Mouse (Mus musculus) hindbrain, embryonic 12.5 days (tissue): ENCODE data around the gene Mthfd1l. TPM values are rescaled to one million over a fixed set of nuclear protein-coding genes. Genes with fewer than 3 reads are reported as not detected.

ENCODE experiments used
- ATAC-seq: fragments of 200-750 bp; cut with Nextera tagmentation; 2 replicates; pipeline ENCODE4 v1.8.0; 2017; ENCODE audit warnings: moderate TSS enrichment; ENCODE audit not compliant: low FRiP score
- H3K27ac ChIP-seq: fragments of 300-500 bp; sonication (generic); 2 replicates; pipeline ENCODE4 v1.5.1; 2016; ENCODE audit warnings: mild to moderate bottlenecking
- H3K27me3 ChIP-seq: fragments of 300-500 bp; sonication (generic); 2 replicates; pipeline ENCODE4 v1.6.1; 2016; ENCODE audit warnings: mild to moderate bottlenecking
- H3K36me3 ChIP-seq: fragments of 300-500 bp; sonication (generic); 2 replicates; pipeline ENCODE4 v1.6.1; 2016; ENCODE audit warnings: mild to moderate bottlenecking
- H3K4me1 ChIP-seq: fragments of 300-500 bp; sonication (generic); 2 replicates; pipeline ENCODE4 v1.6.1; 2016
- H3K4me2 ChIP-seq: fragments of 300-500 bp; sonication (generic); replicated peaks from 2 replicates; pipeline ENCODE4 v1.6.1; 2016; ENCODE audit warnings: mild to moderate bottlenecking
- H3K4me3 ChIP-seq: fragments of 300-500 bp; sonication (generic); 2 replicates; pipeline ENCODE4 v1.5.1; 2016; ENCODE audit warnings: mild to moderate bottlenecking
- H3K9ac ChIP-seq: fragments of 300-500 bp; sonication (generic); 2 replicates; pipeline ENCODE4 v1.6.1; 2016; ENCODE audit warnings: mild to moderate bottlenecking, moderate library complexity
- H3K9me3 ChIP-seq: fragments of 300-500 bp; sonication (generic); replicated peaks from 2 replicates; pipeline ENCODE4 v1.6.1; 2016; ENCODE audit warnings: mild to moderate bottlenecking
- WGBS: fragments of 180-500 bp; shearing (Covaris S2); methylation state at CpG from one replicate; pipeline ENCODE4 v1.1.7; 2016; 5-methylcytosine and 5-hydroxymethylcytosine counted together
- polyA plus RNA-seq: library from polyadenylated mRNA; unstranded; fragments of >200 nt; fragmentation: Nextera tagmentation; extraction: Ambion mirVana; gene quantifications from 2 replicates; pipeline ENCODE4 v1.2.1, GENCODE M21; 2016

The Mthfd1l gene
- polyA plus RNA-seq, 1 experiment from 2014 or later, result 8.3 TPM

- no peak overlapping the region for H3K9ac ChIP-seq
- no peak overlapping the region for H3K4me3 ChIP-seq
- WGBS, result 92% methylated on average over 7 of the region's 7 CpGs
- H3K27me3 ChIP-seq, result no peaks in the 10 kb centered on the region
- H3K4me1 ChIP-seq, result no peaks in the 10 kb centered on the region
- no peak overlapping the region for H3K4me2 ChIP-seq
- H3K27ac ChIP-seq, result no peak overlapping the region
- H3K9me3 ChIP-seq, result no peaks in the 10 kb centered on the region
- H3K36me3 ChIP-seq, result 0 out of 2 replicates have a peak, but pooled peaks cover 4% of the 10 kb centered on the region
- ATAC-seq, result no peak
These were observed 25.6 kb upstream of the Mthfd1l start for GRCm38 (mm10) chr10:3947346-3947745.

GRCm38 (mm10) chr10:3949306-3949705, 23.6 kb upstream of the Mthfd1l start:
- no peak for ATAC-seq
- no peak overlapping the region for H3K9ac ChIP-seq
- H3K27ac ChIP-seq, result no peak overlapping the region
- no peaks in the 10 kb centered on the region for H3K27me3 ChIP-seq
- H3K36me3 ChIP-seq, result peaks cover 8% of the 10 kb centered on the region; the same call in 1 of the 2 replicates
- no peaks in the 10 kb centered on the region for H3K4me1 ChIP-seq
- no peak overlapping the region for H3K4me2 ChIP-seq
- no peak overlapping the region for H3K4me3 ChIP-seq
- no peaks in the 10 kb centered on the region for H3K9me3 ChIP-seq
- 90% methylated on average over 6 of the region's 6 CpGs for WGBS

- no peak for ATAC-seq
- Histone ChIP-seq H3K36me3 (peaks cover 21% of the 10 kb centered on the region), H3K4me3 (no peak overlapping the region), H3K27me3 (no peaks in the 10 kb centered on the region), H3K4me2 (no peak overlapping the region), H3K27ac (no peak overlapping the region), H3K4me1 (no peaks in the 10 kb centered on the region), H3K9ac (no peak overlapping the region), H3K9me3 (no peaks in the 10 kb centered on the region)
- 93% methylated on average over 22 of the region's 22 CpGs for WGBS
These were observed 16.4 kb upstream of the Mthfd1l start for GRCm38 (mm10) chr10:3956471-3956870.

- no peaks in the 10 kb centered on the region for H3K9me3 ChIP-seq
- no peak overlapping the region for H3K4me3 ChIP-seq
- no peak for ATAC-seq
- no peak overlapping the region for H3K27ac ChIP-seq
- no peaks in the 10 kb centered on the region for H3K4me1 ChIP-seq
- H3K36me3 ChIP-seq, result peaks cover 21% of the 10 kb centered on the region
- WGBS, result 74% methylated on average over 5 of the region's 5 CpGs
- H3K27me3 ChIP-seq, result no peaks in the 10 kb centered on the region
- no peak overlapping the region for H3K4me2 ChIP-seq
- no peak overlapping the region for H3K9ac ChIP-seq
These were observed 14.3 kb upstream of the Mthfd1l start for GRCm38 (mm10) chr10:3958591-3958990.

- Histone ChIP-seq H3K27ac (no peak overlapping the region), H3K4me1 (peaks cover 4% of the 10 kb centered on the region; the same call in 1 of the 2 replicates), H3K9me3 (no peaks in the 10 kb centered on the region), H3K36me3 (no peaks in the 10 kb centered on the region), H3K9ac (no peak overlapping the region), H3K4me2 (no peak overlapping the region), H3K27me3 (no peaks in the 10 kb centered on the region), H3K4me3 (no peak overlapping the region)
- 67% methylated on average over 3 of the region's 3 CpGs for WGBS
- no peak for ATAC-seq
These were observed 3.9 kb upstream of the Mthfd1l start for GRCm38 (mm10) chr10:3969026-3969425.

- no peak for ATAC-seq
- H3K27ac ChIP-seq, result no peak overlapping the region
- H3K4me1 ChIP-seq, result peaks cover 5% of the 10 kb centered on the region; the same call in 1 of the 2 replicates
- H3K9me3 ChIP-seq, result no peaks in the 10 kb centered on the region
- no peak overlapping the region; the same call in 1 of the 2 replicates for H3K4me2 ChIP-seq
- H3K27me3 ChIP-seq, result no peaks in the 10 kb centered on the region
- no peaks in the 10 kb centered on the region for H3K36me3 ChIP-seq
- 87% methylated on average over 9 of the region's 9 CpGs for WGBS
- no peak overlapping the region for H3K4me3 ChIP-seq
- H3K9ac ChIP-seq, result no peak overlapping the region
These were observed 681 bp upstream of the Mthfd1l start for GRCm38 (mm10) chr10:3972237-3972636.

GRCm38 (mm10) chr10:3973589-3974070, 712 bp downstream of the Mthfd1l start:
- ATAC-seq, result peak; percentile 92
- Histone ChIP-seq H3K36me3 (no peaks in the 10 kb centered on the region), H3K9ac (peak overlapping the region; percentile 63), H3K4me1 (peaks cover 5% of the 10 kb centered on the region; the same call in 1 of the 2 replicates), H3K9me3 (no peaks in the 10 kb centered on the region), H3K27ac (peak overlapping the region; percentile 79), H3K4me3 (peak overlapping the region; percentile 66), H3K27me3 (no peaks in the 10 kb centered on the region), H3K4me2 (peak overlapping the region; percentile 85)
- under 1% methylated on average over 24 of the region's 39 CpGs for WGBS

- peak overlapping the region; percentile 85 for H3K4me2 ChIP-seq
- no peak for ATAC-seq
These were observed 1.5 kb downstream of the Mthfd1l start for GRCm38 (mm10) chr10:3974380-3974779.

GRCm38 (mm10) chr10:3975898-3976622, 3.1 kb downstream of the Mthfd1l start:
- Histone ChIP-seq H3K4me2 (no peak overlapping the region), H3K4me3 (no peak overlapping the region), H3K27me3 (no peaks in the 10 kb centered on the region), H3K27ac (no peak overlapping the region), H3K36me3 (peaks cover 20% of the 10 kb centered on the region; the same call in 1 of the 2 replicates), H3K4me1 (peaks cover 5% of the 10 kb centered on the region; the same call in 1 of the 2 replicates), H3K9ac (no peak overlapping the region), H3K9me3 (no peaks in the 10 kb centered on the region)
- no peak for ATAC-seq
- WGBS, result 85% methylated on average over 6 of the region's 6 CpGs

More at GRCm38 (mm10) chr10:3974380-3974779, 1.5 kb downstream of the Mthfd1l start:
- Histone ChIP-seq H3K9me3 (no peaks in the 10 kb centered on the region), H3K9ac (no peak overlapping the region), H3K4me3 (no peak overlapping the region), H3K4me1 (peaks cover 5% of the 10 kb centered on the region; the same call in 1 of the 2 replicates), H3K36me3 (peaks cover 5% of the 10 kb centered on the region; the same call in 1 of the 2 replicates), H3K27ac (no peak overlapping the region), H3K27me3 (no peaks in the 10 kb centered on the region)
- WGBS, result 75% methylated on average over 3 of the region's 3 CpGs

- peaks cover 5% of the 10 kb centered on the region; the same call in 1 of the 2 replicates for H3K4me1 ChIP-seq
- no peak for ATAC-seq
- H3K27me3 ChIP-seq, result no peaks in the 10 kb centered on the region
- no peak overlapping the region for H3K9ac ChIP-seq
- H3K27ac ChIP-seq, result no peak overlapping the region
- H3K4me2 ChIP-seq, result no peak overlapping the region
- no peak overlapping the region for H3K4me3 ChIP-seq
- no peaks in the 10 kb centered on the region for H3K9me3 ChIP-seq
- peaks cover 20% of the 10 kb centered on the region; the same call in 1 of the 2 replicates for H3K36me3 ChIP-seq
- WGBS, result 79% methylated on average over 4 of the region's 4 CpGs
These were observed 3.7 kb downstream of the Mthfd1l start for GRCm38 (mm10) chr10:3976623-3977010.

GRCm38 (mm10) chr10:3978326-3978725, 5.4 kb downstream of the Mthfd1l start:
- Histone ChIP-seq H3K4me3 (no peak overlapping the region), H3K9ac (no peak overlapping the region), H3K4me1 (0 out of 2 replicates have a peak, but pooled peaks cover 2% of the 10 kb centered on the region), H3K9me3 (no peaks in the 10 kb centered on the region), H3K36me3 (peaks cover 20% of the 10 kb centered on the region; the same call in 1 of the 2 replicates), H3K27me3 (no peaks in the 10 kb centered on the region), H3K27ac (no peak overlapping the region), H3K4me2 (no peak overlapping the region)
- 76% methylated on average over 3 of the region's 3 CpGs for WGBS
- no peak for ATAC-seq

GRCm38 (mm10) chr10:3978792-3979488, 6.0 kb downstream of the Mthfd1l start:
- WGBS, result 92% methylated on average over 5 of the region's 5 CpGs
- 0 out of 2 replicates have a peak, but pooled peaks cover 2% of the 10 kb centered on the region for H3K4me1 ChIP-seq
- H3K27me3 ChIP-seq, result no peaks in the 10 kb centered on the region
- ATAC-seq, result no peak
- peaks cover 20% of the 10 kb centered on the region; the same call in 1 of the 2 replicates for H3K36me3 ChIP-seq
- no peak overlapping the region for H3K4me3 ChIP-seq
- no peaks in the 10 kb centered on the region for H3K9me3 ChIP-seq
- no peak overlapping the region for H3K27ac ChIP-seq
- no peak overlapping the region for H3K4me2 ChIP-seq
- H3K9ac ChIP-seq, result no peak overlapping the region
